Mouse (Mus musculus): ENCODE results near the gene Etl4. TPM values are rescaled to one million over a fixed set of nuclear protein-coding genes. Genes with fewer than 3 reads are reported as not detected.

Etl4 gene
- total and polyA plus RNA-seq, 3 experiments = not detected

GRCm38 (mm10) chr2:20602656-20603055, 693.1 kb downstream of the Etl4 start:
- Histone ChIP-seq H3K4me3 (ENCODE audit: control insufficient read depth in 1 of 2, insufficient read depth in 1 of 2, low read depth in 2 of 2, low read length in 2 of 2) (no peak overlapping the region), H3K27me3 (ENCODE audit: control insufficient read depth in 1 of 2, insufficient read depth in 2 of 2, low read length in 2 of 2) (no peaks in the 10 kb centered on the region), H3K79me2 (ENCODE audit: control insufficient read depth, insufficient read depth, low read length, poor library complexity) (no peaks in the 10 kb centered on the region), H3K4me1 (ENCODE audit: control insufficient read depth in 1 of 2, insufficient read depth in 2 of 2, low read length in 2 of 2) (no peaks in the 10 kb centered on the region), H3K27ac (ENCODE audit: control insufficient read depth, low read depth, low read length) (no peak overlapping the region), H3K9ac (ENCODE audit: control insufficient read depth, low read depth, low read length, poor library complexity, severe bottlenecking) (no peak overlapping the region), H3K9me3 (replicated peaks; ENCODE audit: insufficient read depth, low read length) (no peaks in the 10 kb centered on the region), H3K36me3 (ENCODE audit: control insufficient read depth in 1 of 2, insufficient read depth in 2 of 2, low read length in 2 of 2) (no peaks in the 10 kb centered on the region)
- TF ChIP-seq RCOR1 (IDR thresholded peaks at IDR 0.05; ENCODE audit: low read depth, low read length) (no peak), POLR2AphosphoS2 (IDR thresholded peaks at IDR 0.05; ENCODE audit: low read length) (no peak), ELF1 (IDR thresholded peaks at IDR 0.05; ENCODE audit: low read depth, low read length) (no peak), NRF1 (IDR thresholded peaks at IDR 0.05; ENCODE audit: insufficient read depth, low read depth, low read length, poor library complexity, severe bottlenecking) (no peak)
- no peak for DNase-seq (ENCODE audit: low read depth, low spot score)

DNA sequence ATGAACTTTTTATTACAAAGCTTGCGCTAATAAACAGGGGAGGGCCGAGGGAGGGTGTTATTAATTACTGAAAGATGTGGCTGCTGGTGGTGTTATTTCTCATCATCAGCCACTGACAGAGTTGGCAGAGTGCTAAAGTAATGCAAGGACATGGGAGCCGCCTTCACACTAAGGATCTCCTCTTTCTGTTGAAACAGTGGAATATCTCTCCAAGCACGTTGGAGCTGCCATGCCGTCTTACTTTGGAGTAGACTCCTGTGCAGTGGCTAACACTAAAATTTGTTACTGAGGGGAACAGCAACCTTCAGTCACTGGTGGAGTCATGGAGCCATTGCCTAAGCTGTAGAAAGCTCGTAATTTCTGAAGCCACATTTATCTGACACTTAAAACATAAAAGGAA, 694.0 kb downstream of the Etl4 start:
- DNase-seq (ENCODE audit: low read depth, low spot score) = no peak
- H3K9me3 ChIP-seq (replicated peaks; ENCODE audit: insufficient read depth, low read length) = no peaks in the 10 kb centered on the region
- no peaks in the 10 kb centered on the region for H3K4me1 ChIP-seq (ENCODE audit: control insufficient read depth in 1 of 2, insufficient read depth in 2 of 2, low read length in 2 of 2)
- H3K27ac ChIP-seq (ENCODE audit: control insufficient read depth, low read depth, low read length) = no peak overlapping the region
- no peak overlapping the region for H3K4me3 ChIP-seq (ENCODE audit: control insufficient read depth in 1 of 2, insufficient read depth in 1 of 2, low read depth in 2 of 2, low read length in 2 of 2)
- no peak overlapping the region for H3K9ac ChIP-seq (ENCODE audit: control insufficient read depth, low read depth, low read length, poor library complexity, severe bottlenecking)
- no peak for TF ChIP-seq USF2 (IDR thresholded peaks at IDR 0.05; ENCODE audit: borderline replicate concordance in 1 of 2, insufficient read depth in 1 of 2, low read depth in 1 of 2, low read length in 2 of 2)
- no peak for TF ChIP-seq CHD2 (IDR thresholded peaks at IDR 0.05; ENCODE audit: low read length)
- TF ChIP-seq MYB (IDR thresholded peaks at IDR 0.05; ENCODE audit: low read depth, low read length) = no peak
- TF ChIP-seq HCFC1 (IDR thresholded peaks at IDR 0.05; ENCODE audit: low read depth, low read length) = no peak
- TF ChIP-seq RAD21 (IDR thresholded peaks at IDR 0.05; ENCODE audit: low read depth, low read length) = no peak
- TF ChIP-seq CTCF (IDR thresholded peaks at IDR 0.05 in 2 of 3, conservative IDR thresholded peaks at IDR 0.05 in 1 of 3; ENCODE audit: control insufficient read depth in 1 of 3, insufficient read depth in 1 of 3, low read depth in 2 of 3, low read length in 3 of 3, poor library complexity in 1 of 3, severe bottlenecking in 1 of 3) = no peak
- no peak for TF ChIP-seq BHLHE40 (IDR thresholded peaks at IDR 0.05; ENCODE audit: borderline replicate concordance, low read depth, low read length)
- H3K27me3 ChIP-seq (ENCODE audit: control insufficient read depth in 1 of 2, insufficient read depth in 2 of 2, low read length in 2 of 2) = no peaks in the 10 kb centered on the region
- H3K79me2 ChIP-seq (ENCODE audit: control insufficient read depth, insufficient read depth, low read length, poor library complexity) = no peaks in the 10 kb centered on the region
- H3K36me3 ChIP-seq (ENCODE audit: control insufficient read depth in 1 of 2, insufficient read depth in 2 of 2, low read length in 2 of 2) = no peaks in the 10 kb centered on the region

- no peak for TF ChIP-seq POLR2A (IDR thresholded peaks at IDR 0.05; ENCODE audit: control insufficient read depth in 1 of 2, insufficient read depth in 1 of 2, low read depth in 1 of 2, low read length in 2 of 2, poor library complexity in 1 of 2)
- TF ChIP-seq MYB (IDR thresholded peaks at IDR 0.05; ENCODE audit: low read depth, low read length) = no peak
- TF ChIP-seq CHD1 (IDR thresholded peaks at IDR 0.05; ENCODE audit: low read depth, low read length) = no peak
- no peak for TF ChIP-seq GABPA (IDR thresholded peaks at IDR 0.05; ENCODE audit: low read depth, low read length)
- no peak for TF ChIP-seq EP300 (IDR thresholded peaks at IDR 0.05; ENCODE audit: low read depth in 1 of 2, low read length in 2 of 2)
- no peak for TF ChIP-seq MXI1 (IDR thresholded peaks at IDR 0.05; ENCODE audit: low read depth, low read length)
- TF ChIP-seq SIN3A (IDR thresholded peaks at IDR 0.05; ENCODE audit: low read length) = no peak
- TF ChIP-seq BHLHE40 (IDR thresholded peaks at IDR 0.05; ENCODE audit: borderline replicate concordance, low read depth, low read length) = no peak
- Histone ChIP-seq H3K4me1 (ENCODE audit: control insufficient read depth in 1 of 2, insufficient read depth in 2 of 2, low read length in 2 of 2) (no peaks in the 10 kb centered on the region), H3K9me3 (replicated peaks; ENCODE audit: insufficient read depth, low read length) (no peaks in the 10 kb centered on the region), H3K9ac (ENCODE audit: control insufficient read depth, low read depth, low read length, poor library complexity, severe bottlenecking) (no peak overlapping the region), H3K27me3 (ENCODE audit: control insufficient read depth in 1 of 2, insufficient read depth in 2 of 2, low read length in 2 of 2) (no peaks in the 10 kb centered on the region), H3K27ac (ENCODE audit: control insufficient read depth, low read depth, low read length) (no peak overlapping the region), H3K79me2 (ENCODE audit: control insufficient read depth, insufficient read depth, low read length, poor library complexity) (no peaks in the 10 kb centered on the region), H3K4me3 (ENCODE audit: control insufficient read depth in 1 of 2, insufficient read depth in 1 of 2, low read depth in 2 of 2, low read length in 2 of 2) (no peak overlapping the region), H3K36me3 (ENCODE audit: control insufficient read depth in 1 of 2, insufficient read depth in 2 of 2, low read length in 2 of 2) (no peaks in the 10 kb centered on the region)
- DNase-seq (ENCODE audit: low read depth, low spot score) = no peak
These were observed 694.4 kb downstream of the Etl4 start for GRCm38 (mm10) chr2:20603991-20604390.
